ENCODE assay signal across 16 mouse cellular contexts in the genomic region with DNA sequence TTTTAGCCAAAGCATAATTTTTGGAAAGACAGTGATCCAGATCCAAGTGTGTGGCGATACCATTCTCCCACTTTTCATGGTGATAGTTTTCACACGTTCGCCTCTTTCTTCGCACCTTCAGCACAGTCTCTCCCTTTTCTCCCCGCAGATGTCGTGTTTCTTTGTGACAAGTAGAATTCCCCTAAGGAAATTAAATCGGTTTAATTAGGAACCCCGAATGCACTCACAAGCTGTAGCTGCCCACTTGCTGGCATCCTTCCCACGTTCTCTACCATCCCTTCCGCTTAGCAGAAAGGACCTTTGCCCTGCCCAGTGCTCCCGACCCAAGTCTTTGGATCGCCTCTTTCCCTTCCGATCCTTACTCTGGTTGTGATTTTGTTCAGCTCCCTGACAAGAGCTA. TPM values are rescaled to one million over a fixed set of nuclear protein-coding genes. Genes with fewer than 3 reads are reported as not detected.
DNase-seq lines count a peak whose midpoint lies in the region; ATAC-seq and TF ChIP-seq lines count a peak whose summit lies in the region.
"Had no signal": no experiment of that assay in that cellular context is flagged by ENCODE, and none has a peak within 500 bp of the region (broad histone marks: within the 10 kb centered on the region; RNA-seq: fewer than 3 reads in every experiment).

No protein-coding gene starts in this region.

- H3K27ac ChIP-seq in kidney, embryonic 14.5 days (ENCODE audit: low read depth, low read length), result no peak overlapping the region
- H3K27ac ChIP-seq in heart, adult 2 months, result no peak overlapping the region
- H3K27ac ChIP-seq: embryonic facial prominence, embryonic 13.5 days; forebrain, embryonic 10.5 days; hindbrain, embryonic 15.5 days; limb, embryonic 15.5 days; midbrain, embryonic 15.5 days had no signal

- no peaks in the 10 kb centered on the region for H3K27me3 ChIP-seq in kidney, embryonic 14.5 days (ENCODE audit: control insufficient read depth, insufficient read depth, low read length)
- H3K27me3 ChIP-seq in heart, adult 2 months (ENCODE audit: control insufficient read depth, insufficient read depth, low read length), result no peaks in the 10 kb centered on the region
- H3K27me3 ChIP-seq: embryonic facial prominence, embryonic 13.5 days; hindbrain, embryonic 15.5 days; limb, embryonic 15.5 days; midbrain, embryonic 15.5 days had no signal

- no peaks in the 10 kb centered on the region for H3K9me3 ChIP-seq in kidney, embryonic 14.5 days (ENCODE audit: control insufficient read depth, low read length)
- H3K9me3 ChIP-seq: embryonic facial prominence, embryonic 13.5 days; hindbrain, embryonic 15.5 days; limb, embryonic 15.5 days; midbrain, embryonic 15.5 days had no signal

- TF ChIP-seq CTCF in heart, adult 2 months (IDR thresholded peaks at IDR 0.05), result no peak

- DNase-seq in kidney, adult 18-20 months, result peak; percentile 60
- DNase-seq in kidney, adult 9 months, result peak; percentile 83
- peak; percentile 17 to 70 for DNase-seq in left cerebral cortex, adult 8-10 months (ENCODE audit: low spot score in 2 of 2)
- DNase-seq in telencephalon, adult 2 months (ENCODE audit: low read depth, low spot score), result peak; percentile 80
- DNase-seq in heart, adult 2 months, result no peak
- no peak for DNase-seq in layer of hippocampus, postnatal 25 days (ENCODE audit: extremely low spot score in 1 of 2, low spot score in 1 of 2)
- DNase-seq: adrenal gland, postnatal 10 days; cerebellum, postnatal 25 days; heart, adult 11 months; lung, adult 2 months had no signal

- H3K4me1 ChIP-seq in kidney, embryonic 14.5 days (ENCODE audit: control insufficient read depth, insufficient read depth, low read length), result no peaks in the 10 kb centered on the region
- H3K4me1 ChIP-seq in heart, adult 2 months (ENCODE audit: control insufficient read depth, insufficient read depth, low read length), result no peaks in the 10 kb centered on the region
- H3K4me1 ChIP-seq: embryonic facial prominence, embryonic 13.5 days; hindbrain, embryonic 15.5 days had no signal

- H3K4me3 ChIP-seq in kidney, embryonic 14.5 days (ENCODE audit: low read length), result no peak overlapping the region
- H3K4me3 ChIP-seq in heart, adult 2 months, result no peak overlapping the region
- H3K4me3 ChIP-seq: embryonic facial prominence, embryonic 13.5 days; forebrain, embryonic 10.5 days; hindbrain, embryonic 15.5 days; limb, embryonic 15.5 days; midbrain, embryonic 15.5 days had no signal

- no peak overlapping the region for H3K9ac ChIP-seq in kidney, embryonic 14.5 days (ENCODE audit: low read depth, low read length)
- no peak overlapping the region for H3K9ac ChIP-seq in heart, adult 2 months (ENCODE audit: low read depth, low read length)
- H3K9ac ChIP-seq: embryonic facial prominence, embryonic 13.5 days; hindbrain, embryonic 15.5 days; limb, embryonic 15.5 days; midbrain, embryonic 15.5 days had no signal

- no peak overlapping the region for H3K4me2 ChIP-seq in kidney, embryonic 14.5 days (replicated peaks; ENCODE audit: low read depth, low read length)
- H3K4me2 ChIP-seq: embryonic facial prominence, embryonic 13.5 days; hindbrain, embryonic 15.5 days; limb, embryonic 15.5 days; midbrain, embryonic 15.5 days had no signal

- intact Hi-C loops in heart, adult 2 months (cut with DNase I), result no loop called here

- 74% methylated on average over 13 of the region's 13 CpGs for WGBS in kidney, embryonic 14.5 days
- 86% methylated on average over 13 of the region's 13 CpGs for WGBS in heart, adult 2 months

- H3K79me2 ChIP-seq in heart, adult 2 months (replicated peaks; ENCODE audit: control insufficient read depth, insufficient read depth, low read length), result no peaks in the 10 kb centered on the region

- no peaks in the 10 kb centered on the region for H3K36me3 ChIP-seq in kidney, embryonic 14.5 days (ENCODE audit: control insufficient read depth, insufficient read depth, low read length)
- H3K36me3 ChIP-seq in heart, adult 2 months (ENCODE audit: control insufficient read depth, insufficient read depth, low read length), result no peaks in the 10 kb centered on the region
- H3K36me3 ChIP-seq: embryonic facial prominence, embryonic 13.5 days; forebrain, embryonic 10.5 days; hindbrain, embryonic 15.5 days; limb, embryonic 15.5 days; midbrain, embryonic 15.5 days had no signal

- TF ChIP-seq EP300 in heart, adult 2 months (IDR thresholded peaks at IDR 0.05; ENCODE audit: insufficient read depth, low read depth, low read length), result no peak

- ATAC-seq in kidney, embryonic 14.5 days (ENCODE audit: low FRiP score, low TSS enrichment), result no peak
- ATAC-seq: midbrain, embryonic 15.5 days had no signal

- TF ChIP-seq POLR2A in heart, adult 2 months (IDR thresholded peaks at IDR 0.05; ENCODE audit: insufficient read depth, low read depth, low read length), result no peak

RNA-seq across cellular contexts. Expression of a gene that starts 31.8 kb away (rescaled TPM):
- 46.7 and 51.0 TPM in 2 replicates for polyA plus RNA-seq in kidney, embryonic 14.5 days (2014; fragmentation: Nextera tagmentation; extraction: Ambion mirVana)
- total RNA-seq in left cerebral cortex, adult 8-10 months (2022), result 100 to 1,000 TPM; 131 to 152 (median 139) TPM
- total RNA-seq in heart, adult 2 months (2021), result 10 to 100 TPM; 19.1 to 20.0 TPM
- 21.6 and 37.0 TPM in 2 replicates for polyA plus RNA-seq in heart, adult 2 months (2012; rRNA removed)
- total RNA-seq in layer of hippocampus, postnatal 25 days (2021), result 100 to 1,000 TPM; 144 to 159 TPM

RNA-seq across cellular contexts. Expression of a gene that starts 51.5 kb away (rescaled TPM):
- 80.2 and 110 TPM in 2 replicates for polyA plus RNA-seq in kidney, embryonic 14.5 days (2014; fragmentation: Nextera tagmentation; extraction: Ambion mirVana)
- total RNA-seq in left cerebral cortex, adult 8-10 months (2022), result 10 to 100 TPM; 45.8 to 54.6 (median 51.3) TPM
- 10 to 100 TPM; 80.7 to 84.4 TPM for total RNA-seq in heart, adult 2 months (2021)
- polyA plus RNA-seq in heart, adult 2 months (2012; rRNA removed), result 33.0 and 60.0 TPM in 2 replicates
- total RNA-seq in layer of hippocampus, postnatal 25 days (2021), result 10 to 100 TPM; 50.1 to 55.0 TPM

Comparison
In these comparisons a context has a peak if more than half of its experiments do, and no peak if none do; other contexts are left out.
1. DNase-seq: peak in kidney, adult 18-20 months (single experiment), kidney, adult 9 months (single experiment), left cerebral cortex, adult 8-10 months (2 of 2) and telencephalon, adult 2 months (single experiment); none in heart, adult 2 months (0 of 2) and layer of hippocampus, postnatal 25 days (0 of 2).
2. RNA of a gene that starts 31.8 kb away (total RNA-seq): 144 to 159 TPM in layer of hippocampus, postnatal 25 days and 131 to 152 TPM in left cerebral cortex, adult 8-10 months; 19.1 to 20.0 TPM in heart, adult 2 months; every median in the first group is over 4 times any median in the second.